Mouse (Mus musculus): ENCODE measurements around the gene Fam219a. TPM values are rescaled to one million over a fixed set of nuclear protein-coding genes. Genes with fewer than 3 reads are reported as not detected.

The Fam219a gene
- polyA plus RNA-seq, 1 experiment from 2014 or later = 3.1 TPM

DNA sequence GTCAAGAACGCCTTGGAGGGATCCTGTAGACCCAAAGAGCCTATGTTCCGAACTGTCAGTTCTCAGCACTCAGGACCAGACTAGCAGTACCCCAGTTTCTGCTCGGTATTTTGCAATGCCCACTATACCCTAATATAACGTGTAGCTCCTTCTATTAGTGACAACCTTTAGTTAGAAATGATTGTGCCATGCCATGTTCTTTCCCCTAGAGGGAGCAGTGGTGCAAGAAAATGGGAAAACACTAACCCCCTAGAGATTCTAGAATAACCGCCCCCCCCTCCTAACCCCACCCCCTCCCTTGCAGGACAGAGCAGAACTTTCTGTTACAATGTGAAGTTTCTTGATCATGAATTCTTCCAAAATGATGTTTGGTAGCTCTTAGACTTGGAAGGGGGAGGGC is 65.0 kb downstream of the Fam219a start:
- Histone ChIP-seq H3K4me2 (no peak overlapping the region), H3K27me3 (peaks cover 41% of the 10 kb centered on the region), H3K9ac (no peak overlapping the region), H3K36me3 (no peaks in the 10 kb centered on the region), H3K4me1 (peaks cover 37% of the 10 kb centered on the region), H3K27ac (no peak overlapping the region), H3K9me3 (no peaks in the 10 kb centered on the region), H3K4me3 (no peak overlapping the region)
- 74% methylated on average over 5 of the region's 5 CpGs for WGBS
- ATAC-seq (ENCODE audit: insufficient number of reproducible peaks, insufficient read depth, low FRiP score, low TSS enrichment, low read depth) = no peak

GRCm38 (mm10) chr4:41502986-41503412 is 66.3 kb downstream of the Fam219a start, which contains the start of gene AI464131:
TSS of gene AI464131 (minus strand) at chr4:41503076.
- H3K27ac ChIP-seq = peak within 1 kb of the TSS; percentile 79
- peak within 1 kb of the TSS; percentile 67 for H3K9ac ChIP-seq
- H3K36me3 ChIP-seq = no peaks in the 10 kb centered on the region
- ATAC-seq (ENCODE audit: insufficient number of reproducible peaks, insufficient read depth, low FRiP score, low TSS enrichment, low read depth) = peak; percentile 92
- H3K27me3 ChIP-seq = peaks cover 49% of the 10 kb centered on the region
- H3K4me1 ChIP-seq = peaks cover 50% of the 10 kb centered on the region
- H3K4me3 ChIP-seq = peak within 1 kb of the TSS; percentile 46
- peak within 1 kb of the TSS; percentile 75 for H3K4me2 ChIP-seq
- no peaks in the 10 kb centered on the region for H3K9me3 ChIP-seq
- under 1% methylated on average over 18 of the region's 18 CpGs for WGBS

DNA sequence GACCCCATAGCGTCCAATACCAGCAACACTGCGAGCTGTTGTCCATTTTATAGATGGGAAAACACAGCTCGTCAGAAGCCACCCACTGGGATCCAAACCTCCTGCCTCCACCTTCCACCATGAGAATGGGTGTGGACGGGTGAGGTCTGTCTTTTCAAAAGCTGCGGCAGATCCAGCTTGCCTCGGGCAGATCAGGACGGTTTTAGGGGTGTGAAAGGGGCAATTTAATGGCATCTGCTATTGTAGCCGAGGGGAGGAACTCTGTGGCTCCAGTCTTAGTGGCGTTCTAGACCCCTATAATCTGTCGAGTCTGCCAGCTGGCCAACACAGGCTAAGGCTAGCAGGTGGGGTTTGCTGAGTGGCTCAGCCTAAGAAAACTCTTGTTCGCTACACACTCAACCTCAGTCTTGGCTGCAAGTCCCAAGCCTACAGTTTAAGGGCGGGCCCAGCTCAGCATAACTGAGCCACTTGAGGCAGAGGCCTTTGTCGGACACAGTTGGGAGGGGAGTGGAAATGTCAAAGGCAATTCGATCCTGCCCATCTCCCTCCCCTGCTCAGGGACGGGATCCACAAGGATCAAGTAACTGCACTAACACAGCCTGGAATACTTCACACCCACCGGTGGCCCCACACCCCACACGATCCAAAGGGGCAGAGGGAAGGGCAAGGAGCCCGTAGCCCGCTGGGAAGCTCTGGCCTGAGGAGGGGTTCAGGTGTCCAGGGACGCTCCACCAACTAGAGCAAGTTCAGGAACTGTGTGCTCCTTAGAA is 67.0 kb downstream of the Fam219a start:
- no peaks in the 10 kb centered on the region for H3K9me3 ChIP-seq
- peak overlapping the region; percentile 67 for H3K9ac ChIP-seq
- ATAC-seq (ENCODE audit: insufficient number of reproducible peaks, insufficient read depth, low FRiP score, low TSS enrichment, low read depth) = peak; percentile 38
- no peaks in the 10 kb centered on the region for H3K36me3 ChIP-seq
- H3K4me3 ChIP-seq = peak overlapping the region; percentile 46
- H3K4me2 ChIP-seq = peak overlapping the region; percentile 75
- H3K4me1 ChIP-seq = peaks cover 50% of the 10 kb centered on the region
- WGBS = 6% methylated on average over 20 of the region's 20 CpGs
- peaks cover 53% of the 10 kb centered on the region for H3K27me3 ChIP-seq
- peak overlapping the region; percentile 79 for H3K27ac ChIP-seq

DNA sequence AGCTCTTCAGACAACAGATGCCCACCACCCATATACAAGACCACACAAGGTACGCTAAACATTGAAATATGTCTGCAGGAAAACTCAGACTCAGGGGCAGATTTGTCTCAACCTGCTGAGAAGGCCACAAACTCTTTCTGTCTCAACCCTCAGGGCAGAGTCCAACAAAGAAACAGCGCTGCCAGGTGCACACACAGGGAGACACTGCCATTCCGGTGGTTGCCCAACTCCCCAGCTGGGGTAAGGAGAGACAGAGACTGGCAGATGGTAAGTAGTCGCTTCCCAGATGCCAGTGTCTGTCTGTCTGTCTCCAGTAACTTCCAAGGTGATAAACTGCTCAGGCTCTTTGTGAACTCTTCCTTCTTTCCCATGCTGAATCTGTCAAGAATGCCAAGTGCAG is 68.6 kb downstream of the Fam219a start:
- Histone ChIP-seq H3K27me3 (peaks cover 68% of the 10 kb centered on the region), H3K9me3 (no peaks in the 10 kb centered on the region), H3K4me3 (no peak overlapping the region), H3K4me1 (peaks cover 40% of the 10 kb centered on the region), H3K4me2 (no peak overlapping the region), H3K27ac (no peak overlapping the region), H3K9ac (no peak overlapping the region), H3K36me3 (peaks cover 3% of the 10 kb centered on the region; the same call in 1 of the 2 replicates)
- whole genome bisulfite sequencing = 62% methylated on average over 4 of the region's 4 CpGs
- no peak for ATAC-seq (ENCODE audit: insufficient number of reproducible peaks, insufficient read depth, low FRiP score, low TSS enrichment, low read depth)

DNA sequence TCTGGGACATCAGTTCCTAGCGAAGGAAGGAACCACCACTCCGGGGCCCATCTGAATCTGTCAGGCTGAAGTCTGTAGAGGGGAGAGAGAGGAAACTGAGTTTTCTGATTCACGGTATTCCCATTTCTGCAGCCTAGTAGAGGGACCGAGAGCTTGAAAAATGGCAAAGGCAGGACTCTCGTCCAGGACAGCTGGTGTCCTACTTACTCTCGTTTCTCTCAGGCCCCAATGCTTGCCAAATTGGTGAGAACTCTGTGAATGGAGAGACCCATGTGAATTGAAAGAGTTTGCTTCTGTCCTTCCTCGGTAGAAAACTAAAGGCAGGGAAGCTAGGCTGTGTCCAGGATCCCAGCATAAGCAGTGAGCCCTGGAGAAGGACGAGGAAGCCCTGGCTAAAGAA is 69.7 kb downstream of the Fam219a start:
- Histone ChIP-seq H3K9me3 (no peaks in the 10 kb centered on the region), H3K27ac (no peak overlapping the region), H3K4me1 (peaks cover 40% of the 10 kb centered on the region), H3K27me3 (peaks cover 76% of the 10 kb centered on the region), H3K36me3 (peaks cover 5% of the 10 kb centered on the region; the same call in 1 of the 2 replicates), H3K4me2 (no peak overlapping the region; the same call in 1 of the 2 replicates), H3K4me3 (peak overlapping the region; percentile 41; the same call in 1 of the 2 replicates), H3K9ac (no peak overlapping the region)
- no peak for ATAC-seq (ENCODE audit: insufficient number of reproducible peaks, insufficient read depth, low FRiP score, low TSS enrichment, low read depth)
- WGBS = 62% methylated on average over 8 of the region's 8 CpGs

DNA sequence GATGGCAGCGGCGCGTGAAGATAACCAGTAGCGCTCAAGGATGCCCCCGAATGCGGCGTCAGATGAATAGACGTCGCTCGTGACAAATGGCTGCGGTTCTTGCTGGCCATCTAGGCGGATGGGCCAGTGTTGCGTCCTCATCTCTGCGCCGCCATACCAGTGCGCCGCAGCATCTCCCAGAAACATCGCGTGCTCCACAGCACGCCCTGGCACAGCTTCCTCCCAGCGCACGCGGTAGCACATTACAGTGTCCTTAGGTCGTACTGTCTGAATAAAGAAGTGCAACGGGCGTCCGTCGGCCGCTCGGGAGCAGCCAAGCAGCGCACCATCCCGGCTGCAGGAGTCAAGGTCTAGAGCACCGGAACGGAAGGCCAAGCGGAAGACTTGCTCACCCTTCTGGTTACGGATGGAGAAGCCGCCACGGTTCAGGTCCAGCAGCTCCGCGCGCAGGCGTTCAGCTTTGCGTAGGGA is 70.4 kb downstream of the Fam219a start:
- WGBS = 7% methylated on average over 43 of the region's 43 CpGs
- peaks cover 5% of the 10 kb centered on the region; the same call in 1 of the 2 replicates for H3K36me3 ChIP-seq
- peak overlapping the region; percentile 40; the same call in 1 of the 2 replicates for H3K9ac ChIP-seq
- H3K4me3 ChIP-seq = peak overlapping the region; percentile 41
- H3K4me2 ChIP-seq = peak overlapping the region; percentile 68
- peaks cover 40% of the 10 kb centered on the region for H3K4me1 ChIP-seq
- H3K27ac ChIP-seq = no peak overlapping the region
- peaks cover 76% of the 10 kb centered on the region for H3K27me3 ChIP-seq
- H3K9me3 ChIP-seq = no peaks in the 10 kb centered on the region
- ATAC-seq (ENCODE audit: insufficient number of reproducible peaks, insufficient read depth, low FRiP score, low TSS enrichment, low read depth) = no peak

- ATAC-seq (ENCODE audit: insufficient number of reproducible peaks, insufficient read depth, low FRiP score, low TSS enrichment, low read depth) = no peak
- Histone ChIP-seq H3K27me3 (peaks cover 76% of the 10 kb centered on the region), H3K4me1 (peaks cover 40% of the 10 kb centered on the region), H3K27ac (no peak overlapping the region), H3K36me3 (peaks cover 5% of the 10 kb centered on the region; the same call in 1 of the 2 replicates), H3K9me3 (no peaks in the 10 kb centered on the region), H3K4me2 (peak overlapping the region; percentile 68), H3K4me3 (peak overlapping the region; percentile 41), H3K9ac (peak overlapping the region; percentile 46)
- 8% methylated on average over 72 of the region's 72 CpGs for WGBS
Measured at GRCm38 (mm10) chr4:41497995-41498845, 71.1 kb downstream of the Fam219a start.

GRCm38 (mm10) chr4:41497579-41497978 is 71.8 kb downstream of the Fam219a start:
- ATAC-seq (ENCODE audit: insufficient number of reproducible peaks, insufficient read depth, low FRiP score, low TSS enrichment, low read depth) = no peak
- H3K27me3 ChIP-seq = peaks cover 74% of the 10 kb centered on the region
- H3K4me1 ChIP-seq = peaks cover 34% of the 10 kb centered on the region
- H3K4me2 ChIP-seq = peak overlapping the region; percentile 68
- H3K4me3 ChIP-seq = peak overlapping the region; percentile 41
- H3K9me3 ChIP-seq = no peaks in the 10 kb centered on the region
- H3K27ac ChIP-seq = no peak overlapping the region
- H3K36me3 ChIP-seq = peaks cover 5% of the 10 kb centered on the region; the same call in 1 of the 2 replicates
- 3% methylated on average over 34 of the region's 34 CpGs for WGBS
- peak overlapping the region; percentile 46 for H3K9ac ChIP-seq

DNA sequence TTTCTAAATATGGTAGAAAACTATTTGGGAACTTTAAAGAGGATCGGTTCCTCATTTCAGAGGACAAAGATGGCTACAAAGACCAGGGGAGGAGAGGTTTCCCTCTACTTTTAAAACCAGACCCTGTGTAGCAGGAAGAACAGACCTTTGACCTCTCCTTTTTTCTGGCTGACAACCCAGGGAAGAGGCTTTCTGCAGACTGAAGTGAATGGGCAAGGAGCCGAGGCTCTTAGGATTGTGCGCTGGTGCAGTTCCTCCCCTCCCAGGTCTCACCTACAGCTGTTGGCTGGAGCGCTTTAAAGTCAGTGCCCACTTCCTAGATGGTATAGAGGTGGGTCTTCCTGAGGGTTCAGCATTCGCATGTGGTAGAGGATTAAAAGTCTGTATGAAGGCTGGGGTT is 72.3 kb downstream of the Fam219a start:
- peaks cover 69% of the 10 kb centered on the region for H3K27me3 ChIP-seq
- peaks cover 5% of the 10 kb centered on the region; the same call in 1 of the 2 replicates for H3K36me3 ChIP-seq
- no peak overlapping the region for H3K9ac ChIP-seq
- ATAC-seq (ENCODE audit: insufficient number of reproducible peaks, insufficient read depth, low FRiP score, low TSS enrichment, low read depth) = no peak
- 56% methylated on average over 5 of the region's 5 CpGs for WGBS
- no peaks in the 10 kb centered on the region for H3K9me3 ChIP-seq
- H3K4me3 ChIP-seq = no peak overlapping the region
- no peak overlapping the region for H3K27ac ChIP-seq
- H3K4me1 ChIP-seq = peaks cover 29% of the 10 kb centered on the region
- H3K4me2 ChIP-seq = peak overlapping the region; percentile 68; the same call in 1 of the 2 replicates

DNA sequence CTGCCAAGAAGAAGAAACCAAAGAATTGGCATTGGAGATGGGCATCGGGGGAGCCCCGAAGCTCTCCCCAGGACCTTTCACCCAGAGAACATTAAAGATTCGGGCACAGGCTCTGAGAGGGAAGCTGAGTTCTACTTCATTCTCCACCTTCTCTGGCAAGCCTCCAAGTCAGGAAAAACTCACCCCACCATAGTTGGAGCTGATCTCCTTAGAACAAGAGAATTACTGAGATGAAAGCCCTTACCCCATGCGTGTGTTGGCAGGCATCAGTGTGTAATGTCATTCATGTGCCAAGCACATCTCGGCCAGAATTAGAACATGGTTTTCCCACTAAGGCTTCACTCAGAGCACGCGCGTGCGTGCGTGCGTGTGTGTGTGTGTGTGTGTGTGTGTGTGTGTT is 73.5 kb downstream of the Fam219a start:
- H3K4me2 ChIP-seq = no peak overlapping the region
- no peak overlapping the region for H3K4me3 ChIP-seq
- WGBS = 71% methylated on average over 11 of the region's 11 CpGs
- H3K27ac ChIP-seq = no peak overlapping the region
- H3K27me3 ChIP-seq = peaks cover 57% of the 10 kb centered on the region
- H3K9me3 ChIP-seq = no peaks in the 10 kb centered on the region
- ATAC-seq (ENCODE audit: insufficient number of reproducible peaks, insufficient read depth, low FRiP score, low TSS enrichment, low read depth) = no peak
- H3K4me1 ChIP-seq = peaks cover 24% of the 10 kb centered on the region
- peaks cover 5% of the 10 kb centered on the region; the same call in 1 of the 2 replicates for H3K36me3 ChIP-seq
- no peak overlapping the region for H3K9ac ChIP-seq

DNA sequence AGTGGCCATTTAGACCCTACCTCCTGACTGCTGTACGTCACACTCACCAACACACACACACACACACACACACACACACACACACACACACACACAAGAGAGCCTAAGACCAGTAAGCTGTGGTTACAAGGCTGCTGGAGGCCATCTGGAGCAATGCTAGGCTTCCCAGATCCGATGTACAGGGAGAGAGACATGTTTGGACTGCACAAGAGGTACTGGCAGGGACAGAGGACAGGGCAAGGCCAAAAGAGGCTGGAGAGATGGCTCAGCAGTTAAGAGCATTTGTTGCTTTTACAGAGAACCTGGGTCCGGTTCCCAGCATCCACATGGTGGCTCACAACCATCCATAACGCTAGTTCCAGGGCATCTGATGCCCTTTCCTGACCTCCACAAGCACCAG is 74.3 kb downstream of the Fam219a start:
- Histone ChIP-seq H3K27me3 (peaks cover 49% of the 10 kb centered on the region), H3K36me3 (peaks cover 5% of the 10 kb centered on the region; the same call in 1 of the 2 replicates), H3K4me1 (peaks cover 21% of the 10 kb centered on the region), H3K4me3 (no peak overlapping the region), H3K9me3 (no peaks in the 10 kb centered on the region), H3K9ac (no peak overlapping the region), H3K4me2 (no peak overlapping the region), H3K27ac (no peak overlapping the region)
- WGBS = 79% methylated on average over 4 of the region's 4 CpGs
- ATAC-seq (ENCODE audit: insufficient number of reproducible peaks, insufficient read depth, low FRiP score, low TSS enrichment, low read depth) = no peak

Measured in embryonic facial prominence, embryonic 13.5 days (tissue).